Mouse (Mus musculus) frontal cortex, adult (tissue): ENCODE results near the gene Anapc10.
A peak's percentile ranks its signal among the peaks of the same experiment; 100 is the strongest.
"Not testable (repeated sequence)": the region's sequence is repeated elsewhere in the genome, so short reads cannot be mapped to it uniquely, and the experiment has no call there.

Experiments
- ATAC-seq: cut with Nextera tagmentation; 2 replicates; pipeline ENCODE4 v1.9.2; 2017; ENCODE audit warnings: mild to moderate bottlenecking, moderate library complexity, mixed read lengths; ENCODE audit not compliant: low TSS enrichment

The Anapc10 gene

GRCm38 (mm10) chr8:79711064-79711961 lies at the start of gene Anapc10, which contains the start of gene Abce1:
TSS of gene Anapc10 (plus strand) at chr8:79711820.
TSS of gene Abce1 (minus strand) at chr8:79711740.
- peak; percentile 99 for ATAC-seq

- ATAC-seq = no peak
Measured at GRCm38 (mm10) chr8:79676461-79676860, 35.2 kb upstream of the Anapc10 start.

- peak; percentile 66; the same call in 1 of the 2 replicates for ATAC-seq
Measured at GRCm38 (mm10) chr8:79679005-79679404, 32.6 kb upstream of the Anapc10 start.

- not testable (repeated sequence) for ATAC-seq
Measured at GRCm38 (mm10) chr8:79680083-79680482, 31.5 kb upstream of the Anapc10 start.

GRCm38 (mm10) chr8:79680555-79680954 lies 31.1 kb upstream of the Anapc10 start:
- ATAC-seq = peak; percentile 77

GRCm38 (mm10) chr8:79680965-79681364 lies 30.7 kb upstream of the Anapc10 start:
- ATAC-seq = peak; percentile 24

- ATAC-seq = not testable (repeated sequence)
Measured at GRCm38 (mm10) chr8:79685927-79686326, 25.7 kb upstream of the Anapc10 start.

- no peak for ATAC-seq
Measured at GRCm38 (mm10) chr8:79692531-79692930, 19.1 kb upstream of the Anapc10 start.

GRCm38 (mm10) chr8:79706687-79707086 lies 4.9 kb upstream of the Anapc10 start:
- ATAC-seq = no peak

- ATAC-seq = no peak
Measured at GRCm38 (mm10) chr8:79712676-79713075, 1.1 kb downstream of the Anapc10 start.

GRCm38 (mm10) chr8:79721537-79721936 lies 9.9 kb downstream of the Anapc10 start:
- ATAC-seq = no peak

- ATAC-seq = no peak
Measured at GRCm38 (mm10) chr8:79723308-79723707, 11.7 kb downstream of the Anapc10 start.

GRCm38 (mm10) chr8:79724589-79724988 lies 13.0 kb downstream of the Anapc10 start:
- ATAC-seq = no peak

GRCm38 (mm10) chr8:79727900-79728299 lies 16.3 kb downstream of the Anapc10 start:
- no peak for ATAC-seq

- peak; percentile 97 for ATAC-seq
Measured at GRCm38 (mm10) chr8:79734304-79734703, 22.7 kb downstream of the Anapc10 start.

- ATAC-seq = no peak
Measured at GRCm38 (mm10) chr8:79748171-79748570, 36.6 kb downstream of the Anapc10 start.

- ATAC-seq = no peak
Measured at GRCm38 (mm10) chr8:79748591-79748990, 37.0 kb downstream of the Anapc10 start.

GRCm38 (mm10) chr8:79750305-79750704 lies 38.7 kb downstream of the Anapc10 start:
- ATAC-seq = no peak

- ATAC-seq = not testable (repeated sequence)
Measured at GRCm38 (mm10) chr8:79794873-79795272, 83.3 kb downstream of the Anapc10 start.

- ATAC-seq = no peak
Measured at GRCm38 (mm10) chr8:79796690-79797089, 85.1 kb downstream of the Anapc10 start.

GRCm38 (mm10) chr8:79804499-79804898 lies 92.9 kb downstream of the Anapc10 start:
- no peak for ATAC-seq

- ATAC-seq = no peak
Measured at GRCm38 (mm10) chr8:79806971-79807370, 95.4 kb downstream of the Anapc10 start.

- no peak for ATAC-seq
Measured at GRCm38 (mm10) chr8:79826534-79826933, 114.9 kb downstream of the Anapc10 start.
